Comparison of ENCODE assay signal across 18 mouse cellular contexts in genomic region chr4:130652546-130652945, GRCm38 (mm10).
"Had no signal": no experiment of that assay in that cellular context is flagged by ENCODE, and none has a peak within 500 bp of the region (broad histone marks: within the 10 kb centered on the region; RNA-seq: fewer than 3 reads in every experiment).

No protein-coding gene starts in this region.

- H3K4me1 ChIP-seq: limb, embryonic 13.5 days; neural tube, embryonic 12.5 days; stomach, embryonic 15.5 days had no signal

- ATAC-seq: lung, postnatal 0 days had no signal

- H3K9me3 ChIP-seq: limb, embryonic 13.5 days; midbrain, embryonic 10.5 days; neural tube, embryonic 12.5 days; stomach, embryonic 15.5 days had no signal

- H3K27ac ChIP-seq: kidney, postnatal 0 days; limb, embryonic 13.5 days; liver, embryonic 14.5 days; midbrain, embryonic 10.5 days; neural tube, embryonic 12.5 days; stomach, embryonic 15.5 days had no signal

- H3K4me2 ChIP-seq: limb, embryonic 13.5 days; neural tube, embryonic 12.5 days; stomach, embryonic 15.5 days had no signal

- H3K4me3 ChIP-seq: limb, embryonic 13.5 days; midbrain, embryonic 10.5 days; myocyte; neural tube, embryonic 12.5 days; stomach, embryonic 15.5 days had no signal

- H3K36me3 ChIP-seq: limb, embryonic 13.5 days; midbrain, embryonic 10.5 days; neural tube, embryonic 12.5 days; stomach, embryonic 15.5 days had no signal

- H3K27me3 ChIP-seq: limb, embryonic 13.5 days; neural tube, embryonic 12.5 days; stomach, embryonic 15.5 days had no signal

- DNase-seq: kidney, postnatal 36 days; layer of hippocampus, adult 9-11 months; layer of hippocampus, postnatal 36 days; left cerebral cortex, postnatal 4 days; lung, adult 2 months; lung, postnatal 36 days; midbrain, embryonic 14.5 days; right cerebral cortex, postnatal 14 days; thymus, adult 2 months; thymus, postnatal 25 days had no signal

- H3K9ac ChIP-seq: limb, embryonic 13.5 days; liver, embryonic 14.5 days; neural tube, embryonic 12.5 days; stomach, embryonic 15.5 days had no signal
